Mouse (Mus musculus): ENCODE results near the gene Cuedc1.

DNA sequence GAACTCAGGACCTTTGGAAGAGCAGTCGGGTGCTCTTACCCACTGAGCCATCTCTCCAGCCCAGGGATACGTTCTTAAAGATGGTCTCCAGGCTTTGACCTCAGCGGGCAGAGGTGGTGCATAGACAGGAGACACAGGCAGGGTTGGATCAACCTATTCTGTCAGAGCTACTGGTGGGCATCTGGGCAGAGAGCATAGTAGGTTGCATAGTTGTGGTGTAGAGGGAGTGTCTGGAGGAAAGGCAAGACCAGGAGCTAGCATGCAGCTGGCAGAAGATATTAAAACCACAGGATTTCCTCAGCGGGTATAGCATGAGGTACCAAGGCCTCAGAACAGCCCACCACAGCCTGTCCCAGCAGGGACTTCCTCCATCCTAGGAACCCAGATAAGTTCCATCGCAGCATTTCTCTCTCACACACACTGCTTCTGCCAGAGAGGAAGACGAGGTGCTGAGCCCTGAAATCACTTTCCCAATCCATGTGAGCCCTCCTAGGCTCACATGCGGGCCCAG is 66.4 kb downstream of the Cuedc1 start:
- TF ChIP-seq POLR2A (IDR thresholded peaks at IDR 0.05; ENCODE audit: insufficient read depth, low read length): no peak
- TF ChIP-seq CTCF (IDR thresholded peaks at IDR 0.05; ENCODE audit: low read depth, low read length): no peak
